Mouse (Mus musculus) liver, embryonic 13.5 days (tissue): ENCODE data around the gene Nxn. TPM values are rescaled to one million over a fixed set of nuclear protein-coding genes. Genes with fewer than 3 reads are reported as not detected.

Source experiments
- ATAC-seq: fragments of 200-750 bp; cut with Nextera tagmentation; 2 replicates; pipeline ENCODE4 v1.8.0; 2017; ENCODE audit warnings: low read depth, mild to moderate bottlenecking, moderate number of reproducible peaks, moderate library complexity
- DNase-seq: peaks from one replicate; pipeline ENCODE4 v3.0.0; 2022
- H3K27ac ChIP-seq: fragments of 300-500 bp; sonication (generic); 2 replicates; pipeline ENCODE4 v1.5.1; 2015; ENCODE audit warnings: moderate library complexity, mild to moderate bottlenecking, inconsistent platforms
- H3K27me3 ChIP-seq: fragments of 300-500 bp; sonication (generic); 2 replicates; pipeline ENCODE4 v1.6.1; 2015; ENCODE audit warnings: mild to moderate bottlenecking, inconsistent platforms
- H3K36me3 ChIP-seq: fragments of 300-500 bp; sonication (generic); 2 replicates; pipeline ENCODE4 v1.6.1; 2015; ENCODE audit warnings: mild to moderate bottlenecking, inconsistent platforms
- H3K4me1 ChIP-seq: fragments of 300-500 bp; sonication (generic); replicated peaks from 2 replicates; pipeline ENCODE4 v1.6.1; 2015; ENCODE audit warnings: inconsistent platforms
- H3K4me2 ChIP-seq: fragments of 300-500 bp; sonication (generic); 2 replicates; pipeline ENCODE4 v1.6.1; 2015; ENCODE audit warnings: inconsistent platforms, mild to moderate bottlenecking, moderate library complexity
- H3K4me3 ChIP-seq: fragments of 300-500 bp; sonication (generic); replicated peaks from 2 replicates; pipeline ENCODE4 v1.5.1; 2015; ENCODE audit warnings: mild to moderate bottlenecking, inconsistent platforms
- H3K9ac ChIP-seq: fragments of 300-500 bp; sonication (generic); 2 replicates; pipeline ENCODE4 v1.6.1; 2015; ENCODE audit warnings: mild to moderate bottlenecking, inconsistent platforms
- H3K9me3 ChIP-seq: fragments of 300-500 bp; sonication (generic); replicated peaks from 2 replicates; pipeline ENCODE4 v1.6.1; 2016; ENCODE audit warnings: inconsistent platforms
- WGBS: fragments of 180-500 bp; shearing (Covaris S2); methylation state at CpG from one replicate; pipeline ENCODE4 v1.1.7; 2015; ENCODE audit not compliant: insufficient replicate concordance; 5-methylcytosine and 5-hydroxymethylcytosine counted together
- polyA plus RNA-seq: library from polyadenylated mRNA; unstranded; fragments of >200 nt; fragmentation: Nextera tagmentation; extraction: Ambion mirVana; gene quantifications from 2 replicates; pipeline ENCODE4 v1.2.1, GENCODE M21; 2015

Nxn gene
- polyA plus RNA-seq, 1 experiment from 2014 or later = 3.2 TPM

GRCm38 (mm10) chr11:76328084-76328483 is 70.9 kb downstream of the Nxn start:
- Histone ChIP-seq H3K36me3 (no peaks in the 10 kb centered on the region), H3K4me2 (no peak overlapping the region), H3K27ac (no peak overlapping the region), H3K9me3 (no peaks in the 10 kb centered on the region), H3K4me1 (peaks cover 7% of the 10 kb centered on the region), H3K9ac (no peak overlapping the region), H3K27me3 (no peaks in the 10 kb centered on the region), H3K4me3 (no peak overlapping the region)
- DNase-seq (no peak), ATAC-seq (no peak)
- WGBS = 9% methylated on average over 11 of the region's 11 CpGs

DNA sequence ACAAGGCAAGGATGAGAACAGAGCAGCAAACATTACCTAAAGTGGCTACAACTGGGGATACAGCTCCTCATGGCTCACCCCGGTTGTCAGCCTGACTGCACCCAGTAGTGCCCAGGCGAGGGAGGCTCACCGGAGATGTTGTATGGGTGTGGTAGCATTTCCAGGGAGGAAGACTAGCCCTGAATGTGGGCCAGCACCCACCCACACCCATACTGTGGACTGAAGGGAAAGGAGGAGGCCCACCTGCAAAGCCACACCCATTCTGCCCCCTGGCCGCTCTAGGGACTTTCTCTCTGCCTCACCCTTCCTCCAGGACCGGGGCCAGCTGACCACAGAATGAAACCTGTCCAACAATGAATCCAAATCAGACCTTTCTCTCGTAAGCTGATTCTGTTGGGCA is 72.3 kb downstream of the Nxn start:
- no peak for DNase-seq
- WGBS = 56% methylated on average over 6 of the region's 6 CpGs
- no peak overlapping the region for H3K9ac ChIP-seq
- no peak for ATAC-seq
- H3K4me1 ChIP-seq = peaks cover 7% of the 10 kb centered on the region
- H3K4me3 ChIP-seq = no peak overlapping the region
- no peaks in the 10 kb centered on the region for H3K36me3 ChIP-seq
- H3K27me3 ChIP-seq = no peaks in the 10 kb centered on the region
- H3K4me2 ChIP-seq = no peak overlapping the region
- no peaks in the 10 kb centered on the region for H3K9me3 ChIP-seq
- no peak overlapping the region for H3K27ac ChIP-seq

DNA sequence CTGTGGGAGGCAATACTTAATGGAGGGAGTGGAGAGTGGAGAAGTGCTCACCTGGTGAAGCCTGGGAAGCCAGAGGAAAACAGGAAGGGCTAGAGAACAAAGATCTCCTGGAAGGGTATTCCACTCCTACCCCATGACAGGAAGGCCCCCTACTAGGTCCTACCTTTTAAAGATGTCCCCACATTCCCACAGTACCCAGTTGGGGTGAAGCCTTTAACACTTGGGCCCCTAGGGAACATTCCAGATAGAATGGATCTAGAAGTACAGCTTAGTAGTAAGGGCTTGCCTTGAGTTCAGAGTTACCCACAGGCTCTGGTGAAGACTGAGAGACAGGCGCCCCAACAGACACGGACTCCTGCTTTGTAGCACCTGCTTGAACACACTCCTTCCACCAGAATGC is 72.9 kb downstream of the Nxn start:
- DNase-seq = no peak
- H3K27ac ChIP-seq = no peak overlapping the region
- WGBS = 72% methylated on average over 2 of the region's 2 CpGs

GRCm38 (mm10) chr11:76324801-76325200 is 74.1 kb downstream of the Nxn start:
- no peak overlapping the region for H3K4me3 ChIP-seq
- no peak for DNase-seq
- no peaks in the 10 kb centered on the region for H3K27me3 ChIP-seq
- no peak overlapping the region for H3K4me2 ChIP-seq
- H3K9me3 ChIP-seq = no peaks in the 10 kb centered on the region
- H3K9ac ChIP-seq = no peak overlapping the region
- no peak for ATAC-seq
- H3K27ac ChIP-seq = no peak overlapping the region
- no peaks in the 10 kb centered on the region for H3K36me3 ChIP-seq
- H3K4me1 ChIP-seq = peaks cover 7% of the 10 kb centered on the region
- 63% methylated on average over 9 of the region's 9 CpGs for WGBS

More for the DNA sequence above, 72.9 kb downstream of the Nxn start:
- ATAC-seq = no peak
- Histone ChIP-seq H3K4me2 (no peak overlapping the region), H3K4me1 (peaks cover 7% of the 10 kb centered on the region), H3K9ac (no peak overlapping the region), H3K36me3 (no peaks in the 10 kb centered on the region), H3K9me3 (no peaks in the 10 kb centered on the region), H3K4me3 (no peak overlapping the region), H3K27me3 (no peaks in the 10 kb centered on the region)

GRCm38 (mm10) chr11:76324207-76324606 is 74.7 kb downstream of the Nxn start:
- H3K27me3 ChIP-seq = no peaks in the 10 kb centered on the region
- H3K9ac ChIP-seq = no peak overlapping the region
- no peaks in the 10 kb centered on the region for H3K36me3 ChIP-seq
- H3K4me3 ChIP-seq = no peak overlapping the region
- peaks cover 7% of the 10 kb centered on the region for H3K4me1 ChIP-seq
- WGBS = 69% methylated on average over 9 of the region's 9 CpGs
- H3K9me3 ChIP-seq = no peaks in the 10 kb centered on the region
- no peak overlapping the region for H3K4me2 ChIP-seq
- DNase-seq (no peak), ATAC-seq (no peak)
- no peak overlapping the region for H3K27ac ChIP-seq

DNA sequence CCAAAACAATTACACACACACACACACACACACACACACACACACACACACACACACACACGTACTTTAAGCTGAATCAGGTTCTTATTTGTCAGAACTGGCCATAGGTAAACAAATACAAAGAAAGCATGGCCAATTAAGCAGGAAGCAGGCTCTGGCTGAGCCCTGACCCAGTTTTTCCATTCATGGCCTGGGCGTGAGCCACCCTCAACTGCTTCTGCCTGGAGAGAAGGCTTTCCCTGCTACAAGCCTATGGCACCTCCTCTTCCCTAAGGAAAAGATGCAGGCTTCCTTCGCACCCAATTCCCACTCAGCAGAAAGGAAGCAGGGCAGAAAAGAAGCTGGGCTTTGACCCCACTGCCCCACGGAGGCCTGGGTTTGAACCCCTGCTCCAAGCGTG is 76.0 kb downstream of the Nxn start:
- Histone ChIP-seq H3K27me3 (no peaks in the 10 kb centered on the region), H3K36me3 (no peaks in the 10 kb centered on the region), H3K9me3 (no peaks in the 10 kb centered on the region), H3K9ac (no peak overlapping the region), H3K4me3 (no peak overlapping the region), H3K4me1 (no peaks in the 10 kb centered on the region; the same call in 1 of the 2 replicates), H3K27ac (no peak overlapping the region), H3K4me2 (no peak overlapping the region)
- DNase-seq = no peak
- ATAC-seq = no peak
- WGBS = 61% methylated on average over 5 of the region's 5 CpGs

GRCm38 (mm10) chr11:76322081-76322480 is 76.9 kb downstream of the Nxn start:
- Histone ChIP-seq H3K36me3 (no peaks in the 10 kb centered on the region), H3K4me1 (no peaks in the 10 kb centered on the region; the same call in 1 of the 2 replicates), H3K9me3 (no peaks in the 10 kb centered on the region), H3K27me3 (no peaks in the 10 kb centered on the region), H3K4me3 (no peak overlapping the region), H3K27ac (no peak overlapping the region), H3K4me2 (no peak overlapping the region), H3K9ac (no peak overlapping the region)
- 66% methylated on average over 1 of the region's 1 CpGs for WGBS
- DNase-seq (no peak), ATAC-seq (no peak)

DNA sequence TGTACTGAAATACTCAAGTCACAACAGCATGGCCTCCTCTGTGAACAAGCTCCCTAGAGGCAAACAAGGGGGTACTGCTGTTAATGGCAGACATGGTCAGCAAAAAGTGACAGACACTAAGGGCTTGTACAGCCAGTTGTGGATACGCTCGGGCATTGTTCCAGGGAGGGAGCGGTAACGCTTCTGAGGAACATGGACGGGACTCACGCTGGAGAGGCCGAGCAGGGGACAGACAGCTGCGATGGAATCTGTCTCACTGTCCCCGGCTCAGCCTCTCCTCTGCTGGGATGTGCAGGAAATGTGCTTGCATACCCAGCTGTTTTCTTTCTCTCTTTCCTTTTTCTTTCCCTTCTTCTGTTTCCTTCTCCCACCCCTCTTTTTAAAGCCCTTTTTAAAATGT is 78.5 kb downstream of the Nxn start:
- Histone ChIP-seq H3K4me1 (no peaks in the 10 kb centered on the region; the same call in 1 of the 2 replicates), H3K4me3 (no peak overlapping the region), H3K36me3 (no peaks in the 10 kb centered on the region), H3K27ac (no peak overlapping the region), H3K4me2 (no peak overlapping the region), H3K9ac (no peak overlapping the region), H3K9me3 (no peaks in the 10 kb centered on the region), H3K27me3 (no peaks in the 10 kb centered on the region)
- ATAC-seq (no peak), DNase-seq (no peak)
- WGBS = 86% methylated on average over 9 of the region's 9 CpGs

GRCm38 (mm10) chr11:76319714-76320435 is 79.1 kb downstream of the Nxn start:
- ATAC-seq (no peak), DNase-seq (no peak)
- no peaks in the 10 kb centered on the region; the same call in 1 of the 2 replicates for H3K4me1 ChIP-seq
- no peak overlapping the region for H3K9ac ChIP-seq
- H3K27me3 ChIP-seq = no peaks in the 10 kb centered on the region
- no peaks in the 10 kb centered on the region for H3K36me3 ChIP-seq
- 59% methylated on average over 9 of the region's 9 CpGs for WGBS
- no peak overlapping the region for H3K27ac ChIP-seq
- no peak overlapping the region for H3K4me2 ChIP-seq
- H3K9me3 ChIP-seq = no peaks in the 10 kb centered on the region
- H3K4me3 ChIP-seq = no peak overlapping the region

DNA sequence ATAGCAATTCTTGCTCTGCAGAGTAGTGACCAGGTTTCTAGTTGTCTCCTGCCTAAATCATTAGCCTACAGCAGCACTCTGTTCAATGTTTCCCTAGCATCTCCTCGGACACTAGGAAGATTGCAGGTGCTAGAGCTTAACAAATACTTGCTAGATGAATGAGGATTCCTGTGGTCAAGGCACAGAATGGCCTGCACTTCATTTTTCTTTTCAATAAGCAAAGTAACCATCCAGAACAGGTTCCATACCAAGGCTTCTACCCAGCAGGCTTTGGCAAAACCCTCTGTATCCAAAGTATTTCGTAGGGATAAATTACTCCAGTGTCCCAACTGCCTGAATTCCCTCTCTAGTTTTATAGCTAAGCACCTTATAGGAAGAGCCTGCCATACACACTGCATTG is 81.0 kb downstream of the Nxn start:
- no peak overlapping the region for H3K4me2 ChIP-seq
- no peak overlapping the region for H3K9ac ChIP-seq
- H3K27me3 ChIP-seq = no peaks in the 10 kb centered on the region
- H3K36me3 ChIP-seq = no peaks in the 10 kb centered on the region
- no peaks in the 10 kb centered on the region; the same call in 1 of the 2 replicates for H3K4me1 ChIP-seq
- no peak overlapping the region for H3K27ac ChIP-seq
- WGBS = 49% methylated on average over 2 of the region's 2 CpGs
- no peaks in the 10 kb centered on the region for H3K9me3 ChIP-seq
- DNase-seq (no peak), ATAC-seq (no peak)
- H3K4me3 ChIP-seq = no peak overlapping the region

DNA sequence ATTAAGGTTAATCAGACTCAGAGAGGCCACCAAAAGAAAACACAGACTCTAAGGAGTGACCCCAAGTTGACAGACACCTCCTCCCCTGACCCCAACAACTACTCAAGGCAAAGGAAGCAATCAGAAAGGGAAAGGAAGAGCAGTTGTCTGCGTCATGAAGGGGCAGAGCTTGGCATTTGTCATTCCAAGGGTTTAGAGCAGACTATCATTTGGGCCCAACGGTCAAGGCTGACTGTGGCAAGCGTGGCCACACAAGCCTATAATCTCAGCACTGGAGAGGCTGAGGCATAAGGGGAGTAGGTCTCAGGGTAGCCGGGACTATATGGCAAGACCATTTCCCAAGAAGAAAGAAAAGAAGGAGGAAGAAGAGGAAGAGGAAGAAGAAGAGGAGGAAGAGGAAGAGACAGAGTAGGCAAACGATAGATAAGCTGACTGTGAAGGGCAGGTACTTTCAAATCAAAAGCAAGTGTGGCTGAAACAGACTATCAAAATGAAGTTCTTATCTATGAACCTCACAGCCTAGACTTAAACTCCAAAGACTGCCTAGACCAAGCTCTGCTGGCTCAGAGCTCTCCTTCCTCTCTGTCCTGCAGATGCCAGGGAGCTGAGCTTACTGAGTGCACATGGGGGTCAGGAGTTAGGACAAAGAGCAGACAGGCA is 83.0 kb downstream of the Nxn start:
- Histone ChIP-seq H3K36me3 (no peaks in the 10 kb centered on the region), H3K27me3 (no peaks in the 10 kb centered on the region), H3K9ac (no peak overlapping the region), H3K4me2 (no peak overlapping the region), H3K4me1 (no peaks in the 10 kb centered on the region), H3K4me3 (no peak overlapping the region), H3K9me3 (no peaks in the 10 kb centered on the region), H3K27ac (no peak overlapping the region)
- ATAC-seq = no peak
- DNase-seq = no peak
- 41% methylated on average over 5 of the region's 5 CpGs for WGBS

- no peak for ATAC-seq
These were observed 84.2 kb downstream of the Nxn start for GRCm38 (mm10) chr11:76314741-76315140.

More at GRCm38 (mm10) chr11:76314741-76315140, 84.2 kb downstream of the Nxn start:
- Histone ChIP-seq H3K4me3 (no peak overlapping the region), H3K9ac (no peak overlapping the region), H3K9me3 (no peaks in the 10 kb centered on the region), H3K27me3 (no peaks in the 10 kb centered on the region), H3K4me2 (no peak overlapping the region), H3K27ac (no peak overlapping the region), H3K36me3 (no peaks in the 10 kb centered on the region), H3K4me1 (no peaks in the 10 kb centered on the region)
- WGBS = 50% methylated on average over 4 of the region's 4 CpGs
- DNase-seq = no peak
